In genomic region chr10:61783621-61784251, GRCm38 (mm10) we compare ENCODE assay signal across 8 mouse cellular contexts. TPM values are rescaled to one million over a fixed set of nuclear protein-coding genes. Genes with fewer than 3 reads are reported as not detected.
A peak's percentile ranks its signal among the peaks of the same experiment; 100 is the strongest.
DNase-seq lines count a peak whose midpoint lies in the region; ATAC-seq lines count a peak whose summit lies in the region.

Gene H2afy2, minus strand, starts transcription at chr10:61784147.

- H3K4me3 ChIP-seq in midbrain, embryonic 11.5 days (ENCODE audit: low read depth, low read length): peak within 1 kb of the TSS; percentile 69
- peak within 1 kb of the TSS; percentile 82 for H3K4me3 ChIP-seq in stomach, embryonic 15.5 days (replicated peaks)

- H3K27ac ChIP-seq in midbrain, embryonic 11.5 days (ENCODE audit: low read depth, low read length): peak within 1 kb of the TSS; percentile 96
- H3K27ac ChIP-seq in stomach, embryonic 15.5 days: peak within 1 kb of the TSS; percentile 95

- DNase-seq in adrenal gland, postnatal 36 days: peak; percentile 73 to 78
- peak; percentile 93 for DNase-seq in embryo, embryonic 9.5 days (ENCODE audit: extremely low spot score)
- DNase-seq in heart, adult 11 months: peak; percentile 94
- peak; percentile 51 for DNase-seq in kidney, adult 11 months
- DNase-seq in left cerebral cortex, postnatal 4 days: peak; percentile 93
- peak; percentile 98 for DNase-seq in midbrain, embryonic 11.5 days (ENCODE audit: low spot score, missing footprints)
- no peak for DNase-seq in B cell, adult 2 months

- no peaks in the 10 kb centered on the region for H3K36me3 ChIP-seq in midbrain, embryonic 11.5 days (ENCODE audit: control insufficient read depth, insufficient read depth, low read length)
- H3K36me3 ChIP-seq in stomach, embryonic 15.5 days: no peaks in the 10 kb centered on the region

- peaks cover 17% of the 10 kb centered on the region for H3K4me1 ChIP-seq in midbrain, embryonic 11.5 days (ENCODE audit: control insufficient read depth, insufficient read depth, low read length)
- H3K4me1 ChIP-seq in stomach, embryonic 15.5 days: peaks cover 19% of the 10 kb centered on the region; the same call in 1 of the 2 replicates

- peak within 1 kb of the TSS; percentile 99 for H3K9ac ChIP-seq in midbrain, embryonic 11.5 days (ENCODE audit: low read length)
- H3K9ac ChIP-seq in stomach, embryonic 15.5 days: peak within 1 kb of the TSS; percentile 86

- peak within 1 kb of the TSS; percentile 63 for H3K4me2 ChIP-seq in midbrain, embryonic 11.5 days
- H3K4me2 ChIP-seq in stomach, embryonic 15.5 days: peak within 1 kb of the TSS; percentile 80

- ATAC-seq in midbrain, embryonic 11.5 days (ENCODE audit: low FRiP score): peak; percentile 90
- ATAC-seq in stomach, embryonic 15.5 days (ENCODE audit: insufficient read depth, low FRiP score, low read depth): peak; percentile 78

- intact Hi-C loops in left cerebral cortex, postnatal 4 days (cut with DNase I): no loop called here

- H3K27me3 ChIP-seq in midbrain, embryonic 11.5 days (ENCODE audit: control insufficient read depth, insufficient read depth, low read length): no peaks in the 10 kb centered on the region
- no peaks in the 10 kb centered on the region for H3K27me3 ChIP-seq in stomach, embryonic 15.5 days (replicated peaks)

- under 1% methylated on average over 46 of the region's 50 CpGs for WGBS in midbrain, embryonic 11.5 days
- under 1% methylated on average over 48 of the region's 50 CpGs for WGBS in stomach, embryonic 15.5 days

- H3K9me3 ChIP-seq in midbrain, embryonic 11.5 days (ENCODE audit: control insufficient read depth, low read length): no peaks in the 10 kb centered on the region
- no peaks in the 10 kb centered on the region for H3K9me3 ChIP-seq in stomach, embryonic 15.5 days

RNA-seq across cellular contexts. Expression of gene H2afy2, which starts in this region (rescaled TPM):
- 1 to 10 TPM; 9.1 to 9.4 TPM for total RNA-seq in adrenal gland, postnatal 36 days (2021)
- 100 to 1,000 TPM; 124 to 126 TPM for total RNA-seq in left cerebral cortex, postnatal 4 days (2021)
- polyA plus RNA-seq in midbrain, embryonic 11.5 days (2014; fragmentation: Nextera tagmentation; extraction: Ambion mirVana): 272 and 287 TPM in 2 replicates
- polyA plus RNA-seq in stomach, embryonic 15.5 days (2015; fragmentation: Nextera tagmentation; extraction: Ambion mirVana): 93.7 and 106 TPM in 2 replicates

Comparison
In these comparisons a context has a peak if more than half of its experiments do, and no peak if none do; other contexts are left out.
1. RNA of gene H2afy2 (total RNA-seq): 124 to 126 TPM in left cerebral cortex, postnatal 4 days; 9.1 to 9.4 TPM in adrenal gland, postnatal 36 days; every median in the first group is over 10 times any median in the second.
2. DNase-seq: peak in adrenal gland, postnatal 36 days (2 of 2), embryo, embryonic 9.5 days (single experiment), heart, adult 11 months (single experiment), kidney, adult 11 months (single experiment), left cerebral cortex, postnatal 4 days (single experiment) and midbrain, embryonic 11.5 days (single experiment); none in B cell, adult 2 months (0 of 2).